Mouse (Mus musculus) G1E (cell line): ENCODE results near the gene Mettl6.

Source experiments
- CTCF ChIP-seq: IDR thresholded peaks from 2 replicates; pipeline ENCODE4 v1.5.1; 2012; ENCODE audit warnings: low read depth, low read length, inconsistent platforms, mixed read lengths
- GATA1 ChIP-seq: IDR thresholded peaks from 2 replicates; pipeline ENCODE4 v1.6.1; 2012; ENCODE audit warnings: borderline replicate concordance, low read length, inconsistent platforms, mixed read lengths
- GATA2 ChIP-seq: IDR thresholded peaks from 2 replicates; pipeline ENCODE4 v1.6.1; 2012; ENCODE audit warnings: low read depth, low read length, inconsistent platforms, borderline replicate concordance
- POLR2AphosphoS5 ChIP-seq: IDR thresholded peaks from 2 replicates; pipeline ENCODE4 v1.6.1; 2012; ENCODE audit warnings: low read depth, low read length, inconsistent platforms; ENCODE audit not compliant: insufficient replicate concordance
- TAL1 ChIP-seq: conservative IDR thresholded peaks from 2 replicates; pipeline ENCODE4 v1.6.1; 2012; ENCODE audit warnings: low read depth, low read length, inconsistent platforms, mixed read lengths

- no peak for TF ChIP-seq CTCF
- no peak for TF ChIP-seq TAL1
- TF ChIP-seq GATA1, result no peak
- no peak for TF ChIP-seq POLR2AphosphoS5
- no peak for TF ChIP-seq GATA2
Measured at GRCm38 (mm10) chr14:31532656-31533055, 37.8 kb upstream of the Mettl6 start.
